Mouse (Mus musculus) spleen, adult 2 months (tissue): Measurements from ENCODE around the gene Kat2a.

Source experiments
- CTCF ChIP-seq: fragments of 200-500 bp; IDR thresholded peaks from 2 replicates; pipeline ENCODE4 v1.5.1; 2011; ENCODE audit warnings: mild to moderate bottlenecking, inconsistent platforms; ENCODE audit not compliant: insufficient read depth, insufficient read length, insufficient replicate concordance; ENCODE audit errors: extremely low read depth
- POLR2A ChIP-seq: fragments of 200-500 bp; IDR thresholded peaks from 2 replicates; pipeline ENCODE4 v1.6.1; 2011; ENCODE audit warnings: low read depth, low read length, inconsistent platforms

- TF ChIP-seq POLR2A (no peak), CTCF (no peak)
These were observed 9.0 kb upstream of the Kat2a start for GRCm38 (mm10) chr11:100721254-100721653.
